Mouse (Mus musculus) spleen, adult 18-20 months (tissue): Measurements from ENCODE around the gene Scarb1.

Experiments
- DNase-seq, 2 experiments: peaks; one replicate each; pipeline ENCODE4 v3.0.0; 2022; ENCODE audit warnings: mixed read lengths in 2 of 2

Scarb1 gene

GRCm38 (mm10) chr5:125331094-125331493 is 9.8 kb downstream of the Scarb1 start:
- DNase-seq: no peak

- DNase-seq: no peak
Measured at GRCm38 (mm10) chr5:125330656-125331055, 10.2 kb downstream of the Scarb1 start.

DNA sequence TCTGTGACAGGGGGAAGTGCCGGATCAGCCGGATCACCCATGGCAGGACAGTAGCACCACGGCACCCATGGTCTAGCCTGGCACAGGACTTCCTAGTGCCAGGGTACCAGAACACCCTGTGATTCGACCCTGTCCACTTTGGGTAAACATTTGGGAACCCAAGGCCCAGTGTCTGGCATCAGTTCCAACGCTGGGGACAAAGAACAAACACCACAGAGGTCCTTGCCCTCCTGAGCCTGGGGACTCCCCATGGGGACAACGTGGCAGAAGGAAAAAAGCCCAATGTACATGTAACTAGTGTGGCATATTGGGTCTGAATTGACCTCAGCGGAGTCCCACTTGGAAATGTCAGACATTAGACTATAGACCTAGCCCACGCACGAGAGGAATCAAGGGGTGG is 10.7 kb downstream of the Scarb1 start:
- DNase-seq: no peak

- no peak for DNase-seq
Measured at GRCm38 (mm10) chr5:125327596-125328385, 13.1 kb downstream of the Scarb1 start.

- no peak for DNase-seq
Measured at GRCm38 (mm10) chr5:125326351-125326750, 14.5 kb downstream of the Scarb1 start.

GRCm38 (mm10) chr5:125325931-125326330 is 15.0 kb downstream of the Scarb1 start:
- no peak for DNase-seq

- no peak for DNase-seq
Measured at GRCm38 (mm10) chr5:125325285-125325684, 15.6 kb downstream of the Scarb1 start.

GRCm38 (mm10) chr5:125323939-125324480 is 16.9 kb downstream of the Scarb1 start:
- DNase-seq: no peak

- DNase-seq: no peak
Measured at GRCm38 (mm10) chr5:125323128-125323527, 17.8 kb downstream of the Scarb1 start.

DNA sequence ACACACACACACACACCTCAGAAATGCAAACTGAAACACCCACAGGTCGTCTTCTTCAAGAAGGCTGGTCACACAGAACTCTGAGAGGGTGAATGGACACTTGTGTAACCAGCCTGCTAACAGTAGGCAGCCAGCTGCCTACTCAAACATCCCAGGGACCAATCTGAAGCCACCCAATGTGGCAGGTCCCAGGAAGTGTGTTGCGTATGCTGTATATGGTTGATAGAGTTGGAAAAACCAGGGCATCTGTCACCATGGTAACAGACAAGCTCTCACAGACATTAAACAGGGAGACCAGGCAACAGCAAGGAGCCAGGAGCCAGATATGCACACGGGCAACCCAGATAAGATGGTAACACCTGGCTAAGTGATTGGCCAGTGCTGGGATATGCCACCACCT is 19.1 kb downstream of the Scarb1 start:
- DNase-seq: no peak

- DNase-seq: no peak
Measured at GRCm38 (mm10) chr5:125319057-125319800, 21.7 kb downstream of the Scarb1 start.

DNA sequence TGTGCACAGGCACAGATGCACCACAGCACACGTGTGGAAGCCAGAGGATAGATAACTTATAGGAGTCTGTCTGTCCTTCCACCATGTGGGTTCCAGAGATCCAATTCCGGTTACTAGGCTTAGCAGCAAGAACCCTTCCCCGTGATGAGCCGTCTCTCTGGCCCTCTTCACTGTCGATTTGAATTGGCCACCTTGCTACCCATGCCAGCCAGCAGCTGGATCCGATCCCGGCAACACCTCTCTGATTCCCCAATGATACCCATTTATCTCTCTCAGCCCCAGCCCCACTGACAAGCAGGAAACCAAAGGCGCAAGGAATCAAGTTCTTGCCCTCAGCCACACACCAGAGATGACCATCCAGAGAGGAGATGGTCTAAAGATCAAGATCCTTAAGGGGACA is 22.9 kb downstream of the Scarb1 start:
- no peak for DNase-seq

GRCm38 (mm10) chr5:125317296-125317695 is 23.6 kb downstream of the Scarb1 start:
- DNase-seq: no peak

GRCm38 (mm10) chr5:125316771-125317170 is 24.1 kb downstream of the Scarb1 start:
- no peak for DNase-seq

GRCm38 (mm10) chr5:125315110-125315509 is 25.8 kb downstream of the Scarb1 start:
- DNase-seq: no peak

GRCm38 (mm10) chr5:125313991-125314390 is 26.9 kb downstream of the Scarb1 start:
- no peak for DNase-seq

GRCm38 (mm10) chr5:125312970-125313597 is 27.8 kb downstream of the Scarb1 start:
- DNase-seq: no peak

- no peak for DNase-seq
Measured at GRCm38 (mm10) chr5:125310986-125311385, 29.9 kb downstream of the Scarb1 start.

DNA sequence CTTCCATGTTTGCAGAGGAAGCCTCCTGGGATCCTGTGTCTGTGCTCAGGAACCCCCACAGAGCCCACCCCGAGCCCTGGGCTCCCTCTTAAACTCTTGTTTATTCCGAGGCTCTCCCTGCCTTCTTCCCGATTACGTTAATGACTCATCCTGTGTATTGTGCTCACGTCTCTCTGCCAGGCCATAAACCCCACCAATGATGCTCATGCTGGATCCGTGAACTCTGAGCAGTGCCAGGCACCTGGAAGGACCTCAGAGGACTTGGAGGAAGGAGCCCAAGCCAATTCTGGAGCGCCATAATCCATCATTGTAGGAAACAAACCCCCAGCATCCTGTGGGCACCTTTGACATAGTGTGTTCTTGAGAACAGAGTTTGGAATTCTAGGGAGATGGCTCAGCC is 31.7 kb downstream of the Scarb1 start:
- DNase-seq: no peak

GRCm38 (mm10) chr5:125306824-125307223 is 34.1 kb downstream of the Scarb1 start:
- DNase-seq: no peak

DNA sequence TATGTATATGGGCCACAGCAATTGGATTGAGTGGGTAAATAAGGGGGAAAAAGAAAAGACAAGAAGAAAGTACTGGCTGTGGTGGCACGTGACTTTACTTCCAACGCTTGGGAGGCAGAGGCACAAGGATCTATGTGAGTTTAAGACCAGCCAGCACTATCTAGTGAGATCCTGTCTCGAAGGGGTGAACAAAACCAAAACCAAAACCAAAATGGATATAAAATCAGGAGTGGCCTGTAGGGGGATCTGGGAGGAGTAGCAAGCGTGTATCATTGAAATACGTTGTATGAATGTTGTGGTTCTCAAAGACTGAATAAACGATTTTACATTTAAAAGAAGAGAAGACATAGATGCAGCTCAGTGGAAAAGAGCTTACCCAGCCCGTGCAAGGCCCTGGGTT is 34.5 kb downstream of the Scarb1 start:
- no peak for DNase-seq

GRCm38 (mm10) chr5:125305229-125306081 is 35.4 kb downstream of the Scarb1 start:
- no peak for DNase-seq
